Mouse (Mus musculus) forebrain, embryonic 13.5 days (tissue): Measurements from ENCODE around the gene Gpsm3. TPM values are rescaled to one million over a fixed set of nuclear protein-coding genes. Genes with fewer than 3 reads are reported as not detected.
A peak's percentile ranks its signal among the peaks of the same experiment; 100 is the strongest.

Experiments
- ATAC-seq: fragments of 200-750 bp; cut with Nextera tagmentation; 2 replicates; pipeline ENCODE4 v1.8.0; 2017
- H3K27ac ChIP-seq: fragments of 300-500 bp; sonication (generic); 2 replicates; pipeline ENCODE4 v1.5.1; 2015; ENCODE audit warnings: inconsistent platforms, mild to moderate bottlenecking, moderate library complexity
- H3K27me3 ChIP-seq: fragments of 300-500 bp; sonication (generic); 2 replicates; pipeline ENCODE4 v1.6.1; 2015; ENCODE audit warnings: mild to moderate bottlenecking, inconsistent platforms
- H3K36me3 ChIP-seq: fragments of 300-500 bp; sonication (generic); 2 replicates; pipeline ENCODE4 v1.6.1; 2015; ENCODE audit warnings: mild to moderate bottlenecking, inconsistent platforms; ENCODE audit not compliant: poor library complexity, severe bottlenecking
- H3K4me1 ChIP-seq: fragments of 300-500 bp; sonication (generic); 2 replicates; pipeline ENCODE4 v1.6.1; 2015; ENCODE audit warnings: inconsistent platforms
- H3K4me2 ChIP-seq: fragments of 300-500 bp; sonication (generic); 2 replicates; pipeline ENCODE4 v1.6.1; 2015; ENCODE audit warnings: inconsistent platforms, mild to moderate bottlenecking, moderate library complexity
- H3K4me3 ChIP-seq: fragments of 300-500 bp; sonication (generic); 2 replicates; pipeline ENCODE4 v1.5.1; 2015; ENCODE audit warnings: mild to moderate bottlenecking, inconsistent platforms
- H3K9ac ChIP-seq: fragments of 300-500 bp; sonication (generic); 2 replicates; pipeline ENCODE4 v1.6.1; 2015; ENCODE audit warnings: mild to moderate bottlenecking, inconsistent platforms
- H3K9me3 ChIP-seq: fragments of 300-500 bp; sonication (generic); replicated peaks from 2 replicates; pipeline ENCODE4 v1.6.1; 2016; ENCODE audit warnings: inconsistent platforms
- WGBS: fragments of 180-500 bp; shearing (Covaris S2); methylation state at CpG from one replicate; pipeline ENCODE4 v1.1.7; 2015; 5-methylcytosine and 5-hydroxymethylcytosine counted together
- polyA plus RNA-seq: library from polyadenylated mRNA; unstranded; fragments of >200 nt; fragmentation: Nextera tagmentation; extraction: Ambion mirVana; gene quantifications from 2 replicates; pipeline ENCODE4 v1.2.1, GENCODE M21; 2015

Gpsm3 gene
- polyA plus RNA-seq, 1 experiment from 2014 or later = 2.4 TPM

GRCm38 (mm10) chr17:34605609-34606008 lies 16.0 kb downstream of the Gpsm3 start:
- H3K4me1 ChIP-seq = peaks cover 51% of the 10 kb centered on the region
- peaks cover 25% of the 10 kb centered on the region for H3K36me3 ChIP-seq
- no peaks in the 10 kb centered on the region for H3K9me3 ChIP-seq

GRCm38 (mm10) chr17:34606186-34607039 lies 16.8 kb downstream of the Gpsm3 start:
- H3K27ac ChIP-seq = peak overlapping the region; percentile 91
- no peaks in the 10 kb centered on the region for H3K27me3 ChIP-seq
- H3K9me3 ChIP-seq = no peaks in the 10 kb centered on the region
- peak overlapping the region; percentile 99 for H3K4me2 ChIP-seq
- WGBS = 17% methylated on average over 32 of the region's 32 CpGs
- peak overlapping the region; percentile 93 for H3K4me3 ChIP-seq
- peak overlapping the region; percentile 96 for H3K9ac ChIP-seq
- no peak for ATAC-seq
- peaks cover 26% of the 10 kb centered on the region for H3K36me3 ChIP-seq
- H3K4me1 ChIP-seq = peaks cover 51% of the 10 kb centered on the region

More at GRCm38 (mm10) chr17:34605609-34606008, 16.0 kb downstream of the Gpsm3 start:
- under 1% methylated on average over 27 of the region's 30 CpGs for WGBS
- ATAC-seq = peak; percentile 54
- H3K4me2 ChIP-seq = peak overlapping the region; percentile 99
- H3K9ac ChIP-seq = peak overlapping the region; percentile 96
- H3K4me3 ChIP-seq = peak overlapping the region; percentile 93
- H3K27me3 ChIP-seq = no peaks in the 10 kb centered on the region
- peak overlapping the region; percentile 91 for H3K27ac ChIP-seq

- Histone ChIP-seq H3K27me3 (no peaks in the 10 kb centered on the region), H3K27ac (no peak overlapping the region), H3K4me3 (no peak overlapping the region), H3K36me3 (peaks cover 36% of the 10 kb centered on the region), H3K4me1 (peaks cover 39% of the 10 kb centered on the region), H3K4me2 (no peak overlapping the region), H3K9me3 (no peaks in the 10 kb centered on the region), H3K9ac (no peak overlapping the region)
- WGBS = 87% methylated on average over 7 of the region's 7 CpGs
- no peak for ATAC-seq
These were observed 18.4 kb downstream of the Gpsm3 start for GRCm38 (mm10) chr17:34607997-34608396.

GRCm38 (mm10) chr17:34611050-34611449 lies 21.4 kb downstream of the Gpsm3 start:
- H3K9ac ChIP-seq = no peak overlapping the region
- peaks cover 28% of the 10 kb centered on the region for H3K4me1 ChIP-seq
- H3K4me3 ChIP-seq = no peak overlapping the region
- H3K27me3 ChIP-seq = no peaks in the 10 kb centered on the region
- 92% methylated on average over 8 of the region's 8 CpGs for WGBS
- no peak overlapping the region for H3K4me2 ChIP-seq
- no peak overlapping the region for H3K27ac ChIP-seq
- ATAC-seq = no peak
- H3K9me3 ChIP-seq = no peaks in the 10 kb centered on the region
- peaks cover 67% of the 10 kb centered on the region for H3K36me3 ChIP-seq

- H3K27ac ChIP-seq = no peak overlapping the region
- no peaks in the 10 kb centered on the region for H3K27me3 ChIP-seq
- H3K4me3 ChIP-seq = no peak overlapping the region
- H3K4me2 ChIP-seq = no peak overlapping the region
- peaks cover 80% of the 10 kb centered on the region for H3K36me3 ChIP-seq
- 88% methylated on average over 11 of the region's 11 CpGs for WGBS
- H3K9ac ChIP-seq = no peak overlapping the region
- no peak for ATAC-seq
- H3K4me1 ChIP-seq = peaks cover 8% of the 10 kb centered on the region
- H3K9me3 ChIP-seq = no peaks in the 10 kb centered on the region
These were observed 23.5 kb downstream of the Gpsm3 start for GRCm38 (mm10) chr17:34613054-34613645.

GRCm38 (mm10) chr17:34613830-34614229 lies 24.2 kb downstream of the Gpsm3 start:
- no peak overlapping the region for H3K4me3 ChIP-seq
- H3K9ac ChIP-seq = no peak overlapping the region
- H3K9me3 ChIP-seq = no peaks in the 10 kb centered on the region
- H3K27me3 ChIP-seq = no peaks in the 10 kb centered on the region
- peaks cover 80% of the 10 kb centered on the region for H3K36me3 ChIP-seq
- ATAC-seq = no peak
- WGBS = 90% methylated on average over 10 of the region's 10 CpGs
- H3K27ac ChIP-seq = no peak overlapping the region
- peaks cover 3% of the 10 kb centered on the region; the same call in 1 of the 2 replicates for H3K4me1 ChIP-seq
- H3K4me2 ChIP-seq = no peak overlapping the region

GRCm38 (mm10) chr17:34615871-34616270 lies 26.3 kb downstream of the Gpsm3 start, which contains the start of gene Egfl8:
Egfl8 (minus strand) TSS chr17:34615971.
- Histone ChIP-seq H3K4me3 (no peak within 1 kb of the TSS), H3K27me3 (no peaks in the 10 kb centered on the region), H3K9me3 (no peaks in the 10 kb centered on the region), H3K27ac (no peak within 1 kb of the TSS), H3K4me1 (no peaks in the 10 kb centered on the region), H3K4me2 (no peak within 1 kb of the TSS), H3K9ac (no peak within 1 kb of the TSS), H3K36me3 (peaks cover 71% of the 10 kb centered on the region)
- ATAC-seq = no peak
- 70% methylated on average over 6 of the region's 6 CpGs for whole genome bisulfite sequencing

- Histone ChIP-seq H3K27me3 (no peaks in the 10 kb centered on the region), H3K9me3 (no peaks in the 10 kb centered on the region), H3K4me3 (no peak overlapping the region), H3K4me1 (no peaks in the 10 kb centered on the region), H3K4me2 (no peak overlapping the region), H3K36me3 (peaks cover 71% of the 10 kb centered on the region), H3K9ac (no peak overlapping the region), H3K27ac (no peak overlapping the region)
- WGBS = 17% methylated on average over 6 of the region's 6 CpGs
- ATAC-seq = peak; percentile 22; the same call in 1 of the 2 replicates
These were observed 29.4 kb downstream of the Gpsm3 start for GRCm38 (mm10) chr17:34618999-34619398.

GRCm38 (mm10) chr17:34621006-34621405 lies 31.4 kb downstream of the Gpsm3 start:
- Histone ChIP-seq H3K36me3 (peaks cover 61% of the 10 kb centered on the region), H3K27ac (no peak overlapping the region), H3K9ac (no peak overlapping the region), H3K4me1 (peaks cover 1% of the 10 kb centered on the region), H3K4me2 (no peak overlapping the region), H3K9me3 (no peaks in the 10 kb centered on the region), H3K4me3 (no peak overlapping the region), H3K27me3 (no peaks in the 10 kb centered on the region)
- no peak for ATAC-seq
- 97% methylated on average over 8 of the region's 8 CpGs for WGBS

- 86% methylated on average over 9 of the region's 9 CpGs for WGBS
These were observed 33.6 kb downstream of the Gpsm3 start for GRCm38 (mm10) chr17:34623161-34623560.

GRCm38 (mm10) chr17:34624981-34625380 lies 35.4 kb downstream of the Gpsm3 start:
- 97% methylated on average over 3 of the region's 3 CpGs for WGBS
- no peak overlapping the region for H3K27ac ChIP-seq

More at GRCm38 (mm10) chr17:34623161-34623560, 33.6 kb downstream of the Gpsm3 start:
- no peak for ATAC-seq
- no peaks in the 10 kb centered on the region for H3K27me3 ChIP-seq
- peaks cover 44% of the 10 kb centered on the region for H3K36me3 ChIP-seq
- no peaks in the 10 kb centered on the region for H3K9me3 ChIP-seq
- H3K9ac ChIP-seq = no peak overlapping the region
- no peak overlapping the region for H3K27ac ChIP-seq
- no peak overlapping the region for H3K4me3 ChIP-seq
- H3K4me2 ChIP-seq = no peak overlapping the region
- peaks cover 16% of the 10 kb centered on the region for H3K4me1 ChIP-seq

GRCm38 (mm10) chr17:34626062-34626772 lies 36.6 kb downstream of the Gpsm3 start:
- Histone ChIP-seq H3K27me3 (peaks cover 17% of the 10 kb centered on the region), H3K36me3 (peaks cover 38% of the 10 kb centered on the region), H3K27ac (peak overlapping the region; percentile 88), H3K4me2 (peak overlapping the region; percentile 93), H3K4me3 (peak overlapping the region; percentile 81), H3K4me1 (peaks cover 47% of the 10 kb centered on the region), H3K9ac (peak overlapping the region; percentile 80), H3K9me3 (no peaks in the 10 kb centered on the region)
- 53% methylated on average over 16 of the region's 16 CpGs for WGBS
- no peak for ATAC-seq

More at GRCm38 (mm10) chr17:34624981-34625380, 35.4 kb downstream of the Gpsm3 start:
- H3K9me3 ChIP-seq = no peaks in the 10 kb centered on the region
- peaks cover 44% of the 10 kb centered on the region for H3K36me3 ChIP-seq
- H3K4me1 ChIP-seq = peaks cover 34% of the 10 kb centered on the region
- no peak for ATAC-seq
- H3K27me3 ChIP-seq = peaks cover 4% of the 10 kb centered on the region
- no peak overlapping the region for H3K4me3 ChIP-seq
- no peak overlapping the region for H3K9ac ChIP-seq
- no peak overlapping the region for H3K4me2 ChIP-seq
